Mouse (Mus musculus): ENCODE results near the gene Chn1.

The Chn1 gene

DNA sequence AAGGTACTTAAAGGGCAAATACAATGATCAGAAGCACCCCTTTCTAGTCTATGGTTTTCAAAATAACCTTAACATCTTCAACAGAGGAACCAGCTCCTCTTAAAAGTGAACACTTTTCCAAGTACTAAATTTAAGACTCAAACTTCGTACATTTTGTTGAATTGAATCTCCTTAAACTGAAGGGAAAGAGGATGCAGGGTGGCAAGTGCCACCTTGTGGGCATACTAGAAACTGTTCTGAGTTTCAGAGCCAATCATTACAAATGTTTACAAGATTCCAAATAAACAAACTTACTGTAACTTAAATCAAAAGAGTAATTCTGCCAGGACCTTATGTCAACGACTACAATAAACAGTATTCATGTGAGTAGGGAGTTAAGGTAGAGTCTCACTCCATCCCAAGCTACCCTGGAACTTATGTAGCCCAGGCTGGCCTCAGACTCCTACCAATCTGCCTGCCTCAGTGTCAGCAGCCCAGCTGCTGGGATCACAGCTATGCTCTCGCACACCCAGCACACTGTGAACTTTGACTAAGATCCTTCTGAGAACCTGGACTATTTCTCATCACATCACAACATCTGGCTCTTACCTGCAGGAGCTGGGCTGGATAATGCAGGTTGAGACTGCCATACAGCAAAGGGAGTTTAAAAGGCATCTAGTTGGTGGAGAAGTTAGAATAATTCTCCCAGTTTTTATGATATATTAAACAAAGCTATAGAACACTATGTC, 29.3 kb downstream of the Chn1 start:
- no peak for DNase-seq

DNA sequence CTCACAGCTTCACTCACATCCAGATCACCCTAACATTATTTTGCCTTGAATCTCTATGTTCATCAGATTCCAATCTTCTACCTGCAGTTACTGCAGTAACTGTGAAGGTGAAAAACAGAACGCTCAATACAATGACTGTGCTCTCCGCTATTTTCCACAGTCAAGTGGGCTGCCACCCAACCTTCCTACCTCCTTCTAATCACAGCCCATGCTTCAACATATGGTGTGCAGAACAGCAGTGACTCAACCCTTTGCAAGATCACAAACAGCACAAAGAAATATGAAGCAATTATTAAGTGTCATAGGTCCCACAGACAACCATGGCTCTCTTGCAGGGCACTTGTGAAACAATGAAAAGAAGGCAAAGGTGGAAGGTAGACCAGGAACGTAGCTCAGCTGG, 33.9 kb downstream of the Chn1 start:
- no peak for DNase-seq

- DNase-seq, result no peak
Observed at GRCm38 (mm10) chr2:73727868-73728267, 47.3 kb downstream of the Chn1 start.

DNA sequence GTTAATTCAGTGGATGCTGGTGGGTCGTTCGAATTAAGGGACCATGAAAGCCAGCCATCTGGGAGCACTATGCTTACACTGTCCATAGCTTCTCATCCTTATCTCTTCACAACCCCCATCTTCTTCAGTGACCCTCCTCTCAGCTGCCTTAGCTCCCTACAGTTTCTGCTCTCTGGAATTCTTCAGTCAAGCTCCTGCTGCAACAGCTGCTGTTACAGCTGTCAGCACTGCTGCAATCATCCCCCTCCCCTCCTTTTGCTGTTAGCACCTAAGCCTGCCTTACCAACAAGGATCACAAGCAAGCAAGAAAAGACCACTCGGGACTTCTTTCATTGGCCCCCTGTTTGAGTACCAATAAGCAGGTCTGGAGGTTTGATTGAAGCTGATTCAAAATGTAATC, 50.2 kb downstream of the Chn1 start:
- DNase-seq, result no peak

GRCm38 (mm10) chr2:73721821-73722220, 53.3 kb downstream of the Chn1 start:
- DNase-seq, result no peak

DNA sequence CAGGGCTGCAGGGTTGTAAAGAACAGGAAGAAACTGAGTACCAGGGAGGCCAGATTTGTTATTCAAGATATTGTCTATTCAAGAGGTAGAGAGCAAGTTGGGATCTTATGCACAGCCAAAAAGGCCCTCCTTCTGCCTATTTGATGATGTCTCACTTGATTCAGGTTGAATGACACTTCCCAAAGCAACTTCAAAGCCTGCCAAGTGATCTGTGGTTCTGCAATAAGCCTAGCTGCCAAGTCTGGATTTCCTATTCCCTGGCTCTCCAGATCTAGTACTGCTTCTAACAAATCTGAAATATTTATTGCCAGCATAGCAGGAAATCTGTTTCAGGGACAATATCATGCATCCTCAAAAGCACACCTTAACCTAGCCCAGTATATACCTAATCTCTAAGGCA, 62.7 kb downstream of the Chn1 start:
- no peak for DNase-seq

GRCm38 (mm10) chr2:73693045-73693444, 82.1 kb downstream of the Chn1 start:
- DNase-seq, result no peak

GRCm38 (mm10) chr2:73690783-73691604, 84.2 kb downstream of the Chn1 start:
- DNase-seq, result no peak

DNA sequence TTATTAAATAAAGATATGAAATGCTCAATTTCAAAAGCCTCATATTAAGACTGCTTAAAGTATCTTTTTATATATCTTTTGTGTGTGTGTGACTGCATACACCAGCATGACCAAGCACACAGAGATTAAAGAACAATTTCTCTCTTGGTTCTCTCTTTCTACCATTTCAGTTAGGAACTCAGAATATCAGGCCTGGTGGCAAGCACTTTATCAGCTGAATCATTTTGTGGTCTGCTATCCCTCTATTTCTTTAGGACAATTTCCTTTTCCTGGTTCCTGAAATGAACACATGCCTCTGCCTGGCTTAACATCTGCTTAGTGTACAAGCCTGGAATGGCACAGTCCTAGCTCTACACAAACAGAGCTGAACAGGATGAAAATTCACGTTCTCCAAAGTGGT, 92.6 kb downstream of the Chn1 start:
- no peak for DNase-seq

- no peak for DNase-seq
Observed at GRCm38 (mm10) chr2:73680425-73681027, 94.6 kb downstream of the Chn1 start.

- DNase-seq, result no peak
Observed at GRCm38 (mm10) chr2:73668608-73669007, 106.5 kb downstream of the Chn1 start.

DNA sequence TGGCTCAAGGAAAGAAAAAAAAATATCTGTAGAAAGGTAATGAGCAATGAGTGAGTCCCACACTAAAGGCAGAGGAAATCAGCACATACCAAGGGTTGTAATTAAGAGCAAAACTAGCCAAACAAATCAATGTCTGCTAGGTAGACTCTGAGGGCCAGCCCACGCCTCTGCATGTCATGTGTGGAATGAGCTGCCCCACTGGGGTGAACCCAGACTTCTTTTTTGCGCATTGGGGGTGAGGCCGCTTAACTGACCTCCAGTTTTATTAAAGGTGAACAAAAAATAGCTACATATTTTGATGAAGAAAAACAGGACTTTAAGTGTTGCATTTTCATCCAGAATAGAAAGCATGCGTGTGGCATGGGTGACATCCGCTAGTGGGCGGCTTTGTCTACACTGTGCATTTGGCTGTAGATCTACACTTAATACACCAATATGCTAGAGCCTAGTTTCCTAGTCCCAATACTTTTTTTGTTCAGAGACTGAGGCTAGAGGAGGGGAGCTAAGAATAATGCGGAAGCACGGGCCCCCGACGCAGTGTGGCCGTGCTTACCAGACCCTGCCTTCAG, 114.5 kb downstream of the Chn1 start:
- DNase-seq, result no peak

DNA sequence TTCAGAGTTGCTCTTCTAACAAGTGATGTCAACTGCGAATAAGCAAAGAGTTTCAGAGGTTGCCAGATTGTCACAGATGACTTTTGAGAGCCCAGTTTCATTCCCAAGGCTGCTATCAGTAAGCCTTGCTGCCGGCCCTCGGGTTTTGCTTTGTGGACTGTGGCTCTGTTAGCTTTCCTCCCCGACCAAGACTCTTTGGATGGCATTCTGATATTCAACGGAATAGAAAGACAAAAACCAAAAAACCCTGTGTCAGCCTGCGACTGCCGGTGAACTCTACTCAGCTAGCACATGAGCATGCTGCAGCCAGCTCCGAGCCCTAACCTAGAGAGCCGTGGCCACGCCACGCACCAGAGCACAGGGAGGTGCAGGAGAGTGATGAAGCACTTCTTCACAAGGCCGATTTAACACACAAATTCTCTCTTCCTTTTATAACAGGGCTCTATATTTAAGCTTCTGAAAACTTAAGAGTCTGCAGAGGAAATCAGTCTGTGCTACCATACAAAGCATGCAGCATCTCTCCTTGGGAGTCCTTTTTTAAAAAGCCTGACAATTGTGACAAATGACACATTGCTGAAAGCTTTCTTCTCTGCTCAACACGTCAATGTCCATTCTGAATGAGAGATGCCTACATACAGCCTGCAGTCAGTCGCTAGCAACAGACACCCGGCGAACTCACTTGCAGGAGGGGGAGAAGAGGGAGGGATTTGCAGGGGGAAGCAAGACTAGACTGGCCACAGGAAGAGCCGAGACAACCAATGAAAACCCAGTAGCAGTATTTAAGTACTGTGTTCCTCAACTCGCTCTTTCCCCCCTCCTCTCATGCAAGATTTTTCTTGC, 115.2 kb downstream of the Chn1 start:
- peak; percentile 21 for DNase-seq

GRCm38 (mm10) chr2:73659041-73659440, 116.1 kb downstream of the Chn1 start:
- DNase-seq, result no peak

GRCm38 (mm10) chr2:73657961-73658360, 117.2 kb downstream of the Chn1 start:
- no peak for DNase-seq

DNA sequence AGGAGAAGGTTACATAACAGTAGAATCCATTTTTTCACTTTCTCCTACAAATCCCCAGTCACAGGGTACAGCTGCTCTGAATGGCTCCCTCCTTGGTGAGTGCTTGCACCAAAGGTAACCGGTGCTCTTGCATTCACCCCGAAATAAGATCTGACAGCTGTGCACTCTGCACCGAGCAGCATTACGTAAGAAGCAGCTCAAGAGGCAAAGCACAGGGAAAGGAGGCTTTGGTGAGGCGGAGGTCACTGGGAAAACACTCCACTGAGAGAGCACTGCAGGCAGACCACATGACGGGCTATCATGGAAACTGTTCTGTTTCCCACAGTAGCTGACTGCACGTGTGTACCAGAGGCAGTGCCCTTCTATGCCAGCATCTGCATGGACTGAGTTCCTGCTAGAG, 118.0 kb downstream of the Chn1 start:
- DNase-seq, result no peak

GRCm38 (mm10) chr2:73655663-73656062, 119.5 kb downstream of the Chn1 start:
- DNase-seq, result no peak

DNA sequence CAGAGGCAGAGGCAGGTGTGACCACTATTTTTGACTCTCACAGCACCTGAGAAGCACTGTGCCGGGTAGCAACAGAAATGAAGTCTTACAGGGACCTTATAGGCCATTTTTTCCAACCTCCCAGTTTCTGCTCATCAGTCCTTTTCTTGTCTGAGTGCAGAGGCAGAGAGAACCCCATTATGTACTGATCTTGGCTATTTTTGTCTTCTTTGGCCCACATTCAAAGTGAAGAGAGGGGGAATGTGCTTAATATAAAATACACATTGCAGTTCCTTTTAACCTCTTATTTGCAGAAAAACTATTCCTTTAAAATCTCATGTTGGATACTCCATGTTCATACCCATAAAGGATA, 120.3 kb downstream of the Chn1 start:
- no peak for DNase-seq

DNA sequence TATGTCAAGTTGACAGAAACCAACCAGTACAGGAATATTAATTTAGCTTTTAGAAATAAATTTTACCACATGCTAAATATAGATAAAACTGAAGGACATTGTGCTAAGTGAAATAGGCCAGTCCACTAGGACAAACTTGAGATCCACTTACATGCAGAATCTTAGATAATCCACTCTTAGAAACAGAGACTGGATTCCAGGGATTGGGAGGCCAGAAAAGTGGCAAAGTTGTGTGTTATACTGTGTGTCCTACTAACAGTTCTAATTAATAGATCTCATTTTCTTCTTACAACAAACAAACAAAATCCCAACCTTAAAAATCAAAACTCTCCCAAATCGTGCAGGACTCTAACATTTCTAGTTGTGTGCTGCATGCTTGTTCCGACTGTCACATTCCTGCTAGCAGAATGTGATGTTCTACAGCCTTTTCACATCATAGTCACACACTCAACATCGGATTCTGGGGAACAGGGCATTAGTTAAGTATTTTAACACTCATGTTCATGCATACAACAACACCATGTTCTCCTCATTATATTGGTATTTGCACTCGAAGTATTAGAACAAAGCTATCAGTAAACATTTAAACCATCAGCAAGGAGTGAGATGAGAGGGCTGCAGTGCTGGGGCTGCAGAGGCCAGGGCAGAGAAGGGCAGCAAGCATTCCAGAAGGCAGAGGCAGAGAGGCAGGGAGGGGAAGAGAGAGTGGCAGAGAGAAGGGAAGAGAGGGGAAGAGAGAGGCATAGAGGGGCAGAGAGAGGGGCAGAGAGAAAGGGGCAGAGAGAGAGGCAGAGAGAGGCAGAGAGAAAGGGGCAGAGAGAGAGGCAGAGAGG, 120.9 kb downstream of the Chn1 start:
- DNase-seq, result no peak

DNA sequence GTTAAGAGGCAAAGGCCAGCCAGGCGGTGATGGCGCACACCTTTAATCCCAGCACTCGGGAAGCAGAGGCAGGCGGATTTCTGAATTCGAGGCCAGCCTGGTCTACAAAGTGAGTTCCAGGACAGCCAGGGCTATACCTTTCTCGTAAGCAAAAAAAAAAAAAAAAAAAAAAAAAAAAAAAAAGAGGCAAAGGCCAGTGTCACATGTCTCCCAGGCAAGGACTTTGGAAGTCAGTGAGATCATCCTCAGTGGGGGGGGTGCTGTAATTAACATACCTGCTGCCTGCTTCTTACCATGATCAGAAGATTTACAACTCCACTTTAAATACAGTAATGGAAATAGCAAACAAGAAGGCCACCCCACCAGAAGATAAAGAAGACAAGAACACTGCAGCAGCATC, 137.5 kb downstream of the Chn1 start:
- DNase-seq, result no peak

DNA sequence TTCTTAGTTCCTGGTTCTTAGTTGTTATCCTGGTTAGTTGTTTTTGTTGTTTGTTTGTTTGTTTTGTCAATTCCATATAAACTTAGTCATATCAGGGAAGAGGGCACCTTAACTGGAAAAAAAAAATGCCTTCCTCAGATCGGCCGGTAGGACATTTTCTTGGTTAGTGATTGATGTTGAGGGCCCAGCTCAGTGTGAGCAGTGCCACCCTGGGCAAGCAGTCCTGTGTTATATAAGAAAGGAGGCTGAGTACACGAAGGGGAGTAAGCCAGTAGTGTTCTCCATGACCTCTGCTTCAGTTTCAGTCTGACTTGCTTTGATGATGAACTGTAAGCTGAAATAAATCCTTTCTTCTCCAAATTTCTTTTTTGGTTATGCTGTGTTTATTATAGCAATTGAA, 138.8 kb downstream of the Chn1 start:
- DNase-seq, result no peak

GRCm38 (mm10) chr2:73631816-73632215, 143.3 kb downstream of the Chn1 start:
- DNase-seq, result no peak

Measured in liver (tissue).